ENCODE assay signal across 7 mouse cellular contexts in genomic region chr14:27508644-27509301, GRCm38 (mm10). TPM values are rescaled to one million over a fixed set of nuclear protein-coding genes. Genes with fewer than 3 reads are reported as not detected.
A peak's percentile ranks its signal among the peaks of the same experiment; 100 is the strongest.
DNase-seq lines count a peak whose midpoint lies in the region; ATAC-seq lines count a peak whose summit lies in the region.

No protein-coding gene starts in this region.

- H3K4me2 ChIP-seq in lung, embryonic 16.5 days (ENCODE audit: low read depth, low read length) = peak overlapping the region; percentile 84
- H3K4me2 ChIP-seq in embryonic facial prominence, embryonic 11.5 days (ENCODE audit: low read depth, low read length) = peak overlapping the region; percentile 46
- H3K4me2 ChIP-seq in hindbrain, embryonic 13.5 days = peak overlapping the region; percentile 75
- H3K4me2 ChIP-seq in midbrain, embryonic 13.5 days (replicated peaks) = peak overlapping the region; percentile 76

- H3K9me3 ChIP-seq in lung, embryonic 16.5 days (ENCODE audit: control insufficient read depth, low read length) = no peaks in the 10 kb centered on the region
- H3K9me3 ChIP-seq in embryonic facial prominence, embryonic 11.5 days (replicated peaks; ENCODE audit: control insufficient read depth, low read length) = no peaks in the 10 kb centered on the region
- no peaks in the 10 kb centered on the region for H3K9me3 ChIP-seq in hindbrain, embryonic 13.5 days
- no peaks in the 10 kb centered on the region for H3K9me3 ChIP-seq in midbrain, embryonic 13.5 days

- WGBS in lung, embryonic 16.5 days = 15% methylated on average over 15 of the region's 15 CpGs
- 30% methylated on average over 15 of the region's 15 CpGs for WGBS in embryonic facial prominence, embryonic 11.5 days
- WGBS in hindbrain, embryonic 13.5 days = 36% methylated on average over 15 of the region's 15 CpGs
- 33% methylated on average over 15 of the region's 15 CpGs for WGBS in midbrain, embryonic 13.5 days

- H3K36me3 ChIP-seq in lung, embryonic 16.5 days (ENCODE audit: control insufficient read depth, insufficient read depth, low read length) = no peaks in the 10 kb centered on the region
- no peaks in the 10 kb centered on the region for H3K36me3 ChIP-seq in embryonic facial prominence, embryonic 11.5 days (replicated peaks; ENCODE audit: control insufficient read depth, insufficient read depth, low read depth, low read length)
- peaks cover 11% of the 10 kb centered on the region for H3K36me3 ChIP-seq in hindbrain, embryonic 13.5 days
- H3K36me3 ChIP-seq in midbrain, embryonic 13.5 days = 0 out of 2 replicates have a peak, but pooled peaks cover 3% of the 10 kb centered on the region

- H3K27me3 ChIP-seq in lung, embryonic 16.5 days (ENCODE audit: control insufficient read depth, insufficient read depth, low read depth, low read length) = no peaks in the 10 kb centered on the region
- no peaks in the 10 kb centered on the region for H3K27me3 ChIP-seq in embryonic facial prominence, embryonic 11.5 days (ENCODE audit: control insufficient read depth, insufficient read depth, low read length)
- H3K27me3 ChIP-seq in hindbrain, embryonic 13.5 days = no peaks in the 10 kb centered on the region
- no peaks in the 10 kb centered on the region for H3K27me3 ChIP-seq in midbrain, embryonic 13.5 days

- peaks cover 7% of the 10 kb centered on the region; the same call in 1 of the 2 replicates for H3K4me1 ChIP-seq in lung, embryonic 16.5 days (replicated peaks; ENCODE audit: control insufficient read depth, insufficient read depth, low read length)
- 0 out of 2 replicates have a peak, but pooled peaks cover 2% of the 10 kb centered on the region for H3K4me1 ChIP-seq in embryonic facial prominence, embryonic 11.5 days (ENCODE audit: control insufficient read depth, insufficient read depth, low read length)
- peaks cover 16% of the 10 kb centered on the region for H3K4me1 ChIP-seq in hindbrain, embryonic 13.5 days (replicated peaks)
- peaks cover 16% of the 10 kb centered on the region for H3K4me1 ChIP-seq in midbrain, embryonic 13.5 days (replicated peaks)

- no peak for DNase-seq in lung, postnatal 4 days
- DNase-seq in embryonic facial prominence, embryonic 11.5 days (ENCODE audit: low spot score) = no peak
- no peak for DNase-seq in embryo, embryonic 11 days

- peak overlapping the region; percentile 84 for H3K4me3 ChIP-seq in lung, embryonic 16.5 days (ENCODE audit: low read length)
- H3K4me3 ChIP-seq in embryonic facial prominence, embryonic 11.5 days (ENCODE audit: low read depth, low read length) = peak overlapping the region; percentile 53
- H3K4me3 ChIP-seq in hindbrain, embryonic 13.5 days = peak overlapping the region; percentile 85
- H3K4me3 ChIP-seq in midbrain, embryonic 13.5 days (replicated peaks) = peak overlapping the region; percentile 85

- H3K27ac ChIP-seq in lung, embryonic 16.5 days (ENCODE audit: low read length) = peak overlapping the region; percentile 5; the same call in 1 of the 2 replicates
- H3K27ac ChIP-seq in embryonic facial prominence, embryonic 11.5 days (replicated peaks; ENCODE audit: low read depth, low read length) = no peak overlapping the region
- peak overlapping the region; percentile 84 for H3K27ac ChIP-seq in hindbrain, embryonic 13.5 days
- peak overlapping the region; percentile 35; the same call in 1 of the 2 replicates for H3K27ac ChIP-seq in midbrain, embryonic 13.5 days

- peak; percentile 76 for ATAC-seq in lung, embryonic 16.5 days (ENCODE audit: low read depth)
- ATAC-seq in embryonic facial prominence, embryonic 11.5 days (replicated peaks; ENCODE audit: insufficient number of reproducible peaks, low FRiP score, low TSS enrichment, low read depth) = peak; percentile 45
- ATAC-seq in hindbrain, embryonic 13.5 days (ENCODE audit: low FRiP score) = peak; percentile 88
- ATAC-seq in midbrain, embryonic 13.5 days = peak; percentile 79
- no peak for ATAC-seq in monocyte, adult 5-6 weeks (replicated peaks; ENCODE audit: insufficient number of reproducible peaks, low FRiP score, low TSS enrichment, poor library complexity, severe bottlenecking)

- H3K9ac ChIP-seq in lung, embryonic 16.5 days (ENCODE audit: low read length) = peak overlapping the region; percentile 86
- H3K9ac ChIP-seq in embryonic facial prominence, embryonic 11.5 days (replicated peaks; ENCODE audit: low read length) = peak overlapping the region; percentile 67
- peak overlapping the region; percentile 84 for H3K9ac ChIP-seq in hindbrain, embryonic 13.5 days
- peak overlapping the region; percentile 82 for H3K9ac ChIP-seq in midbrain, embryonic 13.5 days (replicated peaks)

RNA-seq across cellular contexts. Expression of gene Ccdc66, which starts 0.5 kb away (rescaled TPM):
- polyA plus RNA-seq in lung, embryonic 16.5 days (2015; fragmentation: Nextera tagmentation; extraction: Ambion mirVana) = 9.3 and 13.4 TPM in 2 replicates
- 17.0 and 19.4 TPM in 2 replicates for polyA plus RNA-seq in embryonic facial prominence, embryonic 11.5 days (2014; fragmentation: Nextera tagmentation; extraction: Ambion mirVana)
- 10.7 and 14.1 TPM in 2 replicates for polyA plus RNA-seq in hindbrain, embryonic 13.5 days (2015; fragmentation: Nextera tagmentation; extraction: Ambion mirVana)
- polyA plus RNA-seq in midbrain, embryonic 13.5 days (2015; fragmentation: Nextera tagmentation; extraction: Ambion mirVana) = 15.9 and 17.4 TPM in 2 replicates
- total RNA-seq in monocyte, adult 5-6 weeks (2017) = 13.1 to 24.7 TPM (median 14.8 TPM) in 3 replicates
